Mouse (Mus musculus) G1E (cell line): ENCODE data around the gene Gm9573.

ENCODE experiments used
- CTCF ChIP-seq: IDR thresholded peaks from 2 replicates; pipeline ENCODE4 v1.5.1; 2012; ENCODE audit warnings: low read depth, low read length, inconsistent platforms, mixed read lengths
- GATA1 ChIP-seq: IDR thresholded peaks from 2 replicates; pipeline ENCODE4 v1.6.1; 2012; ENCODE audit warnings: borderline replicate concordance, low read length, inconsistent platforms, mixed read lengths
- GATA2 ChIP-seq: IDR thresholded peaks from 2 replicates; pipeline ENCODE4 v1.6.1; 2012; ENCODE audit warnings: low read depth, low read length, inconsistent platforms, borderline replicate concordance

DNA sequence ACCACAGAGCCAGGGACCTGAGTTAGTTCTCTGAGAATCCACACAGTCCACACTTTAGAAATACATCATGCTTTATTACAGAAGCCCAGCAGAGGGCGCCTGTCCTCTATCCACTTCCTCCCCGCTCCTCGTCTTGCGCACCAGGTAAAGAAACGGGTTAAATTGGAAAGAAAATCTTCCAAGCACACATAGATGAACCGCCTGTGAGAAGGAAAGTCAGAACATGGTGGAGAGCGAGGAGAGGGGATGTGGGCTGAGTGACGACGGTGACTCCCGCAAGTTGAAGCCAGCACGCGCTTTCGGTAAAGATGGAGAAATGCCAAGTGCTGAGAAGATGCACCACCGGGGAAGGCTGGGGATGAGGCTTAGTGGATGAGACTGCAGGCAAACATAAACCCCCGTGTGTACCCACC, 9.3 kb upstream of the Gm9573 start:
- no peak for TF ChIP-seq GATA1
- peak; percentile 45 for TF ChIP-seq CTCF
- TF ChIP-seq GATA2 = no peak
